Mouse (Mus musculus) Muller cell, postnatal 12 days (primary cell): ENCODE measurements at regions not wholly inside any gene's neighbourhood (a gene's known extent, or its start where the extent isn't known, plus 50 kb on each side); places are given as distances from the start of the nearest gene placed in this dataset.

Source experiments
- DNase-seq: peaks from one replicate; pipeline ENCODE4 v3.0.0-alpha.2; 2015; ENCODE audit errors: inconsistent ontology term

- DNase-seq = no peak
Observed at GRCm38 (mm10) chr6:51330069-51330706, 102.3 kb upstream of the Nfe2l3 start.

GRCm38 (mm10) chr6:51332841-51333240, 99.6 kb upstream of the Nfe2l3 start:
- peak; percentile 77 for DNase-seq

- DNase-seq = peak; percentile 23
Observed at GRCm38 (mm10) chr6:51333722-51334360, 98.6 kb upstream of the Nfe2l3 start.

GRCm38 (mm10) chr6:51335314-51335713, 97.2 kb upstream of the Nfe2l3 start:
- peak; percentile 73 for DNase-seq

- DNase-seq = no peak
Observed at GRCm38 (mm10) chr6:51339301-51339700, 93.2 kb upstream of the Nfe2l3 start.

GRCm38 (mm10) chr6:51347721-51348120, 84.7 kb upstream of the Nfe2l3 start:
- no peak for DNase-seq

- no peak for DNase-seq
Observed at GRCm38 (mm10) chr6:51349771-51350170, 82.7 kb upstream of the Nfe2l3 start.

- DNase-seq = no peak
Observed at GRCm38 (mm10) chr6:51355041-51355440, 77.4 kb upstream of the Nfe2l3 start.

GRCm38 (mm10) chr6:51361611-51362180, 70.8 kb upstream of the Nfe2l3 start:
- DNase-seq = peak; percentile 51

- peak; percentile 77 for DNase-seq
Observed at GRCm38 (mm10) chr6:51362475-51363226, 69.8 kb upstream of the Nfe2l3 start.

- DNase-seq = no peak
Observed at GRCm38 (mm10) chr6:51364776-51365175, 67.7 kb upstream of the Nfe2l3 start.

GRCm38 (mm10) chr6:51369771-51370170, 62.7 kb upstream of the Nfe2l3 start:
- DNase-seq = peak; percentile 55

GRCm38 (mm10) chr6:51372357-51372756, 60.1 kb upstream of the Nfe2l3 start:
- no peak for DNase-seq

GRCm38 (mm10) chr6:51378436-51378835, 54.0 kb upstream of the Nfe2l3 start:
- DNase-seq = no peak

GRCm38 (mm10) chr6:51379074-51379473, 53.4 kb upstream of the Nfe2l3 start:
- DNase-seq = peak; percentile 73

GRCm38 (mm10) chr6:51379560-51380274, 52.8 kb upstream of the Nfe2l3 start:
- DNase-seq = peak; percentile 49

- DNase-seq = peak; percentile 17
Observed at GRCm38 (mm10) chr6:51380275-51380575, 52.2 kb upstream of the Nfe2l3 start.

GRCm38 (mm10) chr6:51381465-51381864, 51.0 kb upstream of the Nfe2l3 start:
- DNase-seq = no peak
